Mouse (Mus musculus) midbrain, embryonic 16.5 days (tissue): ENCODE measurements around the gene Olfr1382. TPM values are rescaled to one million over a fixed set of nuclear protein-coding genes. Genes with fewer than 3 reads are reported as not detected.
"Not testable (repeated sequence)": the region's sequence is repeated elsewhere in the genome, so short reads cannot be mapped to it uniquely, and the experiment has no call there.

Experiments
- ATAC-seq: fragments of 200-750 bp; cut with Nextera tagmentation; 2 replicates; pipeline ENCODE4 v1.8.0; 2017; ENCODE audit warnings: moderate TSS enrichment
- H3K27ac ChIP-seq: fragments of 300-500 bp; sonication (generic); 2 replicates; pipeline ENCODE4 v1.5.1; 2014; ENCODE audit warnings: mild to moderate bottlenecking, low read length, mixed read lengths
- H3K27me3 ChIP-seq: fragments of 300-500 bp; sonication (generic); 2 replicates; pipeline ENCODE4 v1.6.1; 2014; ENCODE audit warnings: low read depth, low read length, mixed read lengths; ENCODE audit not compliant: control insufficient read depth, insufficient read depth
- H3K36me3 ChIP-seq: fragments of 300-500 bp; sonication (generic); 2 replicates; pipeline ENCODE4 v1.6.1; 2014; ENCODE audit warnings: mild to moderate bottlenecking, low read length, moderate library complexity, mixed read lengths; ENCODE audit not compliant: control insufficient read depth, insufficient read depth
- H3K4me1 ChIP-seq: fragments of 300-500 bp; sonication (generic); 2 replicates; pipeline ENCODE4 v1.6.1; 2014; ENCODE audit warnings: mild to moderate bottlenecking, low read length, mixed read lengths; ENCODE audit not compliant: control insufficient read depth, insufficient read depth
- H3K4me2 ChIP-seq: fragments of 300-500 bp; sonication (generic); 2 replicates; pipeline ENCODE4 v1.6.1; 2014; ENCODE audit warnings: mild to moderate bottlenecking, low read length, mixed read lengths
- H3K4me3 ChIP-seq: fragments of 300-500 bp; sonication (generic); 2 replicates; pipeline ENCODE4 v1.5.1; 2014; ENCODE audit warnings: low read depth, mild to moderate bottlenecking, low read length, moderate library complexity, mixed read lengths
- H3K9ac ChIP-seq: fragments of 300-500 bp; sonication (generic); 2 replicates; pipeline ENCODE4 v1.6.1; 2014; ENCODE audit warnings: low read depth, low read length, mixed read lengths
- H3K9me3 ChIP-seq: fragments of 300-500 bp; sonication (generic); replicated peaks from 2 replicates; pipeline ENCODE4 v1.6.1; 2014; ENCODE audit warnings: mild to moderate bottlenecking, low read length, mixed read lengths; ENCODE audit not compliant: control insufficient read depth, poor library complexity, severe bottlenecking
- WGBS: fragments of 180-500 bp; shearing (Covaris S2); extraction: QIAGEN DNeasy Blood & Tissue Kit; methylation state at CpG from one replicate; pipeline ENCODE4 v1.1.7; 2014; 5-methylcytosine and 5-hydroxymethylcytosine counted together
- polyA plus RNA-seq: library from polyadenylated mRNA; unstranded; fragments of >200 nt; fragmentation: Nextera tagmentation; extraction: Ambion mirVana; gene quantifications from 2 replicates; pipeline ENCODE4 v1.2.1, GENCODE M21; 2015

Olfr1382 gene
- not detected in 2 replicates for polyA plus RNA-seq

- no peak within 1 kb of the TSS for H3K4me2 ChIP-seq
- no peak within 1 kb of the TSS for H3K27ac ChIP-seq
- no peaks in the 10 kb centered on the region for H3K27me3 ChIP-seq
- WGBS = 85% methylated on average over 3 of the region's 3 CpGs
- ATAC-seq = no peak
- H3K36me3 ChIP-seq = no peaks in the 10 kb centered on the region
- no peaks in the 10 kb centered on the region for H3K4me1 ChIP-seq
- no peak within 1 kb of the TSS for H3K4me3 ChIP-seq
- H3K9ac ChIP-seq = no peak within 1 kb of the TSS
- H3K9me3 ChIP-seq = no peaks in the 10 kb centered on the region
Observed at GRCm38 (mm10) chr11:49527947-49528346, at the start of gene Olfr1382. Gene Olfr1382, plus strand, starts transcription at chr11:49528247.

DNA sequence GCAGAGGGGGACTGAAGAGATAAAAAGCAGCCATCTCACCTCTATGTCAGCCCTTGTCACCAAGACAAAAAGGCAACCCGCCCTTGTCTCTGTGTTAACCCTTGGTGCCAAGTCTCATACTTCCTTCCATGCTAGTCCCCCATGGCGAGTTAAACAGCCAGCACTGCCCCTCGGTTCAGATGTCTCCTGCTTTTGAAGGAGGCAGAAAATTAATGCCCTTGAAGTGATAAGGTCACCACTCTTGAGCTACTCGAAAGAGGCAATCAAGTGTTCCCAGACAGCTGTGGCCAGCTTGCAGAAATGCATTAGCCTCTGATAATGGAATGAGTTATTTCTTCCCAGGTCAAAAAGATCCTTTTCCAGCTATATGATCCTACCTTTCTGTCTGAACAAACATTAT, 42.1 kb upstream of the Olfr1382 start:
- 59% methylated on average over 4 of the region's 4 CpGs for WGBS
- Histone ChIP-seq H3K4me1 (no peaks in the 10 kb centered on the region), H3K4me2 (no peak overlapping the region), H3K4me3 (no peak overlapping the region), H3K27ac (no peak overlapping the region), H3K36me3 (no peaks in the 10 kb centered on the region), H3K9ac (no peak overlapping the region), H3K9me3 (no peaks in the 10 kb centered on the region), H3K27me3 (no peaks in the 10 kb centered on the region)
- ATAC-seq = no peak

DNA sequence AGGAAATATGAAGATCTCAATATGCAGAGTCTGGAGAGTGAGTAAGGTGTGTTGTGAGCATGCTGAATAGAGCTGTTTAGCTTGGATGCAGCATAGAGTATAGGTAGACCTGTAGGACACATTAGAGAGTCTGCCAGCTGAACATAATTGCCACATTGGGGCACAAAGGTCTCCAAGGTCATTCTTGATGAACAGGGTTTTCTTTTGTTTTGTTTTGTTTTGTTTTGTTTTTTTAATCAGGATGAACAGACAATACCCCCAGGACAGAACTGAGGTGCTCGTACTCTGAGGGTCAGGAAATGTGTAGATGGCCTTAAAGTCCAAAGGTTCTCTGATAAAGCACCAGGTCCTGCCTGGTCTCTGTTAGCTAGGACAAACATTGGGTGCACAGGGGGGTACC, 39.3 kb upstream of the Olfr1382 start, which contains the start of gene Olfr1385:
Olfr1385 (plus strand) TSS at position 301 of the 400 bp plus-strand sequence.
- 88% methylated on average over 1 of the region's 1 CpGs for WGBS
- H3K36me3 ChIP-seq, H3K9me3 ChIP-seq, H3K4me1 ChIP-seq, H3K4me2 ChIP-seq, H3K9ac ChIP-seq, H3K27me3 ChIP-seq, H3K27ac ChIP-seq, ATAC-seq, H3K4me3 ChIP-seq: not testable (repeated sequence)

- Histone ChIP-seq H3K4me1 (no peaks in the 10 kb centered on the region), H3K27me3 (no peaks in the 10 kb centered on the region), H3K9ac (no peak overlapping the region), H3K36me3 (no peaks in the 10 kb centered on the region), H3K27ac (no peak overlapping the region), H3K9me3 (no peaks in the 10 kb centered on the region), H3K4me3 (no peak overlapping the region), H3K4me2 (no peak overlapping the region)
- WGBS = 78% methylated on average over 5 of the region's 5 CpGs
- ATAC-seq = no peak
Observed at GRCm38 (mm10) chr11:49518086-49518485, 10.0 kb upstream of the Olfr1382 start.

- ATAC-seq = no peak
- Histone ChIP-seq H3K4me1 (no peaks in the 10 kb centered on the region), H3K36me3 (no peaks in the 10 kb centered on the region), H3K4me2 (no peak within 1 kb of the TSS), H3K9ac (no peak within 1 kb of the TSS), H3K4me3 (no peak within 1 kb of the TSS), H3K27me3 (no peaks in the 10 kb centered on the region), H3K27ac (no peak within 1 kb of the TSS), H3K9me3 (no peaks in the 10 kb centered on the region)
Observed at GRCm38 (mm10) chr11:49519348-49519747, 8.7 kb upstream of the Olfr1382 start, which contains the start of gene Olfr1383. Gene Olfr1383, plus strand, starts transcription at chr11:49519648.

DNA sequence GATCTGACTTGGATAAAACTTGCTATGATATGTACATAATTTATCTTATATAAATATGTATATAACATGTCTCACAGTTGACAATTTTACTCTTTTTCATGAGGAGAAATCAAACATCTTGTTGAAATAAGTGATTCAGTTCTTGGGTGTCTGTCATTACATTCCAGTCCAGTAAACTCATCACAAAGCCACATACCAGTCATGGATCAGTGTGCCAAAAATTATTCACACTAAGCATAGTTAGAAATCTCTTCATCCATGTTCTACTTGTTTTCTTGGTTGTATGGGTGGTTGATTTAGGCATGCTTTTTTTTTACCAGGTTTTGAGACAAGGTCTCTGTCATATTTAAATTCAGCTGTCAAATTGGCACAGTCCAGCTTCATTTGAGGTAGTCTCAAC, 4.7 kb downstream of the Olfr1382 start:
- H3K4me1 ChIP-seq = no peaks in the 10 kb centered on the region
- no peak for ATAC-seq
- no peaks in the 10 kb centered on the region for H3K9me3 ChIP-seq
- H3K4me2 ChIP-seq = no peak overlapping the region
- no peaks in the 10 kb centered on the region for H3K27me3 ChIP-seq
- no peak overlapping the region for H3K4me3 ChIP-seq
- no peaks in the 10 kb centered on the region for H3K36me3 ChIP-seq
- no peak overlapping the region for H3K9ac ChIP-seq
- no peak overlapping the region for H3K27ac ChIP-seq

DNA sequence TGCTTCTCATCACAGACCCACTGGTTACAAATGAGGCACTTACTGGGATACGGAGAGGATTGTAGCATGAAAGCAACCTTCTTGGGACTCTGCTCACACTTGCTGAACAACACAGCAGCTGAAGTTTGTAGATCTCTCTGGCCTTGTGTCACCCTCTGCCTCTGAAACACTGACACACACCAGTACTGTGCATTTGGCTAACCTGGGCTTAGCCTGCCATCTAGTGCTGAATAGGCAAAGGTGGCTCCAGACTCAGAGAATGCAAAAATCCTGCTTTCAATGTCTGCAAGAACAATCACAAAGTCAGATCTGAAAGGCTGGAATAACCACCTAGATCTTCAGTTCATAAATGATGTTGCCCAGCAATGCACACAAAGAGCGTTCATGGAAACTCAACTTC, 8.6 kb downstream of the Olfr1382 start:
- H3K36me3 ChIP-seq, H3K27me3 ChIP-seq, H3K4me2 ChIP-seq, H3K9me3 ChIP-seq, H3K27ac ChIP-seq, H3K4me1 ChIP-seq, H3K4me3 ChIP-seq, H3K9ac ChIP-seq: not testable (repeated sequence)
- ATAC-seq = peak; percentile 71
- WGBS = 95% methylated on average over 2 of the region's 2 CpGs

- H3K27me3 ChIP-seq, H3K4me1 ChIP-seq, ATAC-seq, H3K4me2 ChIP-seq, H3K9me3 ChIP-seq, H3K27ac ChIP-seq, H3K9ac ChIP-seq, H3K36me3 ChIP-seq, H3K4me3 ChIP-seq: not testable (repeated sequence)
- 52% methylated on average over 3 of the region's 3 CpGs for WGBS
Observed at GRCm38 (mm10) chr11:49543149-49543548, 15.1 kb downstream of the Olfr1382 start, which contains the start of gene Olfr1381. Gene Olfr1381, plus strand, starts transcription at chr11:49543449.

- H3K36me3 ChIP-seq, H3K27me3 ChIP-seq, H3K9me3 ChIP-seq, ATAC-seq, H3K4me2 ChIP-seq, H3K4me1 ChIP-seq, H3K27ac ChIP-seq, H3K9ac ChIP-seq, H3K4me3 ChIP-seq: not testable (repeated sequence)
- WGBS = 75% methylated on average over 3 of the region's 3 CpGs
Observed at GRCm38 (mm10) chr11:49554033-49554432, 26.0 kb downstream of the Olfr1382 start.

- not testable (repeated sequence) for H3K4me2 ChIP-seq, H3K4me3 ChIP-seq, H3K4me1 ChIP-seq, H3K9ac ChIP-seq, ATAC-seq, H3K36me3 ChIP-seq, H3K27ac ChIP-seq, H3K9me3 ChIP-seq, H3K27me3 ChIP-seq
- 57% methylated on average over 5 of the region's 5 CpGs for WGBS
Observed at GRCm38 (mm10) chr11:49556578-49556977, 28.5 kb downstream of the Olfr1382 start, which contains the start of gene Olfr1380. Gene Olfr1380, plus strand, starts transcription at chr11:49556878.
